Mouse (Mus musculus): ENCODE measurements around the gene Atrnl1.

- TF ChIP-seq POLR2A (IDR thresholded peaks at IDR 0.05; ENCODE audit: insufficient read depth, low read depth, low read length) (no peak), CTCF (IDR thresholded peaks at IDR 0.05; ENCODE audit: insufficient read depth, low read depth, low read length) (no peak)
These were observed 410.9 kb downstream of the Atrnl1 start for GRCm38 (mm10) chr19:58021514-58022284.
